Mouse (Mus musculus): ENCODE results near the gene Auts2.
A peak's percentile ranks its signal among the peaks of the same experiment; 100 is the strongest.

Gene Auts2

GRCm38 (mm10) chr5:131433291-131433690 lies 1109.9 kb downstream of the Auts2 start:
- no peak for DNase-seq (ENCODE audit: low spot score)

GRCm38 (mm10) chr5:131431896-131432295 lies 1111.2 kb downstream of the Auts2 start:
- no peak for DNase-seq (ENCODE audit: low spot score)

GRCm38 (mm10) chr5:131430109-131430508 lies 1113.0 kb downstream of the Auts2 start:
- peak; percentile 36 for DNase-seq (ENCODE audit: low spot score)

GRCm38 (mm10) chr5:131429563-131429962 lies 1113.6 kb downstream of the Auts2 start:
- DNase-seq (ENCODE audit: low spot score): no peak

- peak; percentile 63 for DNase-seq (ENCODE audit: low spot score)
Observed at GRCm38 (mm10) chr5:131427734-131428413, 1115.3 kb downstream of the Auts2 start.

GRCm38 (mm10) chr5:131422737-131423136 lies 1120.4 kb downstream of the Auts2 start:
- no peak for DNase-seq (ENCODE audit: low spot score)

- no peak for DNase-seq (ENCODE audit: low spot score)
Observed at GRCm38 (mm10) chr5:131420406-131420805, 1122.7 kb downstream of the Auts2 start.

- no peak for DNase-seq (ENCODE audit: low spot score)
Observed at GRCm38 (mm10) chr5:131415902-131416545, 1127.1 kb downstream of the Auts2 start.

- DNase-seq (ENCODE audit: low spot score): no peak
Observed at GRCm38 (mm10) chr5:131398250-131398649, 1144.9 kb downstream of the Auts2 start.

- DNase-seq (ENCODE audit: low spot score): no peak
Observed at GRCm38 (mm10) chr5:131395756-131396155, 1147.4 kb downstream of the Auts2 start.

Data from ovary, postnatal 36 days (tissue).